Mouse (Mus musculus): ENCODE measurements around the gene Hpse2.

- no peak for TF ChIP-seq CTCF (IDR thresholded peaks at IDR 0.05; ENCODE audit: low read depth, low read length)
- TF ChIP-seq POLR2A (IDR thresholded peaks at IDR 0.05; ENCODE audit: insufficient read depth, low read length), result no peak
- no peak for TF ChIP-seq EP300 (IDR thresholded peaks at IDR 0.05; ENCODE audit: insufficient read depth, low read depth, low read length)
These were observed 485.6 kb downstream of the Hpse2 start for GRCm38 (mm10) chr19:42902410-42903021.
